Mouse (Mus musculus): ENCODE data around the gene Ppie. TPM values are rescaled to one million over a fixed set of nuclear protein-coding genes. Genes with fewer than 3 reads are reported as not detected.
"Not testable (repeated sequence)": the region's sequence is repeated elsewhere in the genome, so short reads cannot be mapped to it uniquely, and the experiment has no call there.

Ppie gene
- polyA plus RNA-seq, 1 experiment, result 12.9 TPM

- Histone ChIP-seq H3K36me3 (ENCODE audit: control insufficient read depth, insufficient read depth, low read length) (no peaks in the 10 kb centered on the region), H3K27me3 (ENCODE audit: control insufficient read depth, insufficient read depth, low read length) (no peaks in the 10 kb centered on the region), H3K4me3 (ENCODE audit: extremely low read depth, insufficient read depth, insufficient read length) (no peak within 1 kb of the TSS), H3K27ac (ENCODE audit: insufficient read depth, low read length) (no peak within 1 kb of the TSS), H3K4me1 (ENCODE audit: control insufficient read depth, insufficient read depth, insufficient read length) (no peaks in the 10 kb centered on the region)
- no peak for DNase-seq (ENCODE audit: low read depth in 1 of 2, low spot score in 2 of 2)
- 21% methylated on average over 22 of the region's 22 CpGs for WGBS
- TF ChIP-seq POLR2A (IDR thresholded peaks at IDR 0.05; ENCODE audit: low read depth, low read length), result no peak
- no peak for TF ChIP-seq CTCF (IDR thresholded peaks at IDR 0.05; ENCODE audit: extremely low read depth, insufficient read depth, insufficient read length, insufficient replicate concordance)
These were observed 23.7 kb downstream of the Ppie start, which contains the start of gene Oxct2b for GRCm38 (mm10) chr4:123116011-123116410. Gene Oxct2b, plus strand, starts transcription at chr4:123116266.

- H3K27me3 ChIP-seq (ENCODE audit: control insufficient read depth, insufficient read depth, low read length); H3K36me3 ChIP-seq (ENCODE audit: control insufficient read depth, insufficient read depth, low read length); DNase-seq (ENCODE audit: low read depth in 1 of 2, low spot score in 2 of 2); H3K4me1 ChIP-seq (ENCODE audit: control insufficient read depth, insufficient read depth, insufficient read length); H3K4me3 ChIP-seq (ENCODE audit: extremely low read depth, insufficient read depth, insufficient read length); H3K27ac ChIP-seq (ENCODE audit: insufficient read depth, low read length): not testable (repeated sequence)
- WGBS, result 91% methylated on average over 4 of the region's 4 CpGs
These were observed 25.1 kb downstream of the Ppie start for GRCm38 (mm10) chr4:123114651-123115050.

DNA sequence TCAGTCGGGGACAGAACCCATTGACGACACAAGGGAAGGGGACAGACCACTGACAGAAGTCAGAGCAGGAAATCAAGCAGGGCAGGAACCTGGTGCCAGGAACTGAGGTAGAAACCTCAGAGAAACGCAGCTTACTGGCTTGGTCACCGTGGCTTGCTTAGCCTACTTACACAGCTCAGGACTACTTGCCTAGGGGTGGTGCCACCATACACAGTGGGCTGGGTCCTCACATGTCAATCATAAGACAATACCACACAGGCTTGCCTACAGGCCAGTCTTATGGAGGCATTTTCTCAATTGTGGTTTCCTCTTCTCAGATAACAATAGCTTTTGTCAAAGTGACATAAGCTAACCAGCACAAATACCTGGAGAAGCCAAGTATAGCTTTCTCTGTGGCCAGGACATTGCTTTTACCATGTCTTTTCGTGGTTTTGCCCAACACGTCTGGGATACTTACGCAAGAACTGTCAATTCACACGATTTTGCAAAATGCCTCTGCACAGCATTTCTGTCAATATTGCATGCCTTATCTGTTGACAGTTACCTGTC lies 27.5 kb downstream of the Ppie start:
- H3K4me3 ChIP-seq (ENCODE audit: extremely low read depth, insufficient read depth, insufficient read length), result no peak overlapping the region
- H3K4me1 ChIP-seq (ENCODE audit: control insufficient read depth, insufficient read depth, insufficient read length), result no peaks in the 10 kb centered on the region
- no peaks in the 10 kb centered on the region for H3K36me3 ChIP-seq (ENCODE audit: control insufficient read depth, insufficient read depth, low read length)
- no peaks in the 10 kb centered on the region for H3K27me3 ChIP-seq (ENCODE audit: control insufficient read depth, insufficient read depth, low read length)
- no peak overlapping the region for H3K27ac ChIP-seq (ENCODE audit: insufficient read depth, low read length)
- DNase-seq (ENCODE audit: low read depth in 1 of 2, low spot score in 2 of 2), result no peak
- TF ChIP-seq CTCF (IDR thresholded peaks at IDR 0.05; ENCODE audit: extremely low read depth, insufficient read depth, insufficient read length, insufficient replicate concordance) (no peak), POLR2A (IDR thresholded peaks at IDR 0.05; ENCODE audit: low read depth, low read length) (no peak)
- WGBS, result 22% methylated on average over 8 of the region's 8 CpGs

GRCm38 (mm10) chr4:123111275-123111983 lies 28.3 kb downstream of the Ppie start:
- H3K36me3 ChIP-seq (ENCODE audit: control insufficient read depth, insufficient read depth, low read length); H3K4me1 ChIP-seq (ENCODE audit: control insufficient read depth, insufficient read depth, insufficient read length); H3K27ac ChIP-seq (ENCODE audit: insufficient read depth, low read length); H3K4me3 ChIP-seq (ENCODE audit: extremely low read depth, insufficient read depth, insufficient read length); DNase-seq (ENCODE audit: low read depth in 1 of 2, low spot score in 2 of 2); H3K27me3 ChIP-seq (ENCODE audit: control insufficient read depth, insufficient read depth, low read length): not testable (repeated sequence)
- 82% methylated on average over 10 of the region's 10 CpGs for WGBS

DNA sequence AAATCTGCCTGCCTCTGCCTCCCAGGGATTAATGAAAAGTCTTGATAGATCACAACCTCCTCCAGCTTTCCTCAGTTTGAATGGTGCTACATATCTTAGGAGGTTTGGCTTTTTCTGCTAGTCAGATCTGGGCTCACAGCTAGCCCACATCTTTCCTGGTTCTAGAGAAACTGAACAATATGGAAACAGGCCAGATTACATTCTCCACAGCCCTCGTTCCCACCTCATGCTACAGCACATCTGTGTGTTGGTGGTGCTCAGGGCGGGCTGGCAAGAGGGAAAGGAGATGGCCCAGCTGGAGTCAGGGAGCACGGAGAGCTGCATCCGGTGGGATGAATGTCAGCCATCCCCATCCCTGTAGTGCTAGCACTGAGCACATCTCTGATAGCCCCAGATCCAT lies 29.0 kb downstream of the Ppie start:
- H3K36me3 ChIP-seq (ENCODE audit: control insufficient read depth, insufficient read depth, low read length), result no peaks in the 10 kb centered on the region
- no peaks in the 10 kb centered on the region for H3K27me3 ChIP-seq (ENCODE audit: control insufficient read depth, insufficient read depth, low read length)
- no peak overlapping the region for H3K4me3 ChIP-seq (ENCODE audit: extremely low read depth, insufficient read depth, insufficient read length)
- TF ChIP-seq POLR2A (IDR thresholded peaks at IDR 0.05; ENCODE audit: low read depth, low read length) (no peak), CTCF (IDR thresholded peaks at IDR 0.05; ENCODE audit: extremely low read depth, insufficient read depth, insufficient read length, insufficient replicate concordance) (no peak)
- H3K4me1 ChIP-seq (ENCODE audit: control insufficient read depth, insufficient read depth, insufficient read length), result no peaks in the 10 kb centered on the region
- no peak for DNase-seq (ENCODE audit: low read depth in 1 of 2, low spot score in 2 of 2)
- H3K27ac ChIP-seq (ENCODE audit: insufficient read depth, low read length), result no peak overlapping the region
- WGBS, result 92% methylated on average over 4 of the region's 4 CpGs

DNA sequence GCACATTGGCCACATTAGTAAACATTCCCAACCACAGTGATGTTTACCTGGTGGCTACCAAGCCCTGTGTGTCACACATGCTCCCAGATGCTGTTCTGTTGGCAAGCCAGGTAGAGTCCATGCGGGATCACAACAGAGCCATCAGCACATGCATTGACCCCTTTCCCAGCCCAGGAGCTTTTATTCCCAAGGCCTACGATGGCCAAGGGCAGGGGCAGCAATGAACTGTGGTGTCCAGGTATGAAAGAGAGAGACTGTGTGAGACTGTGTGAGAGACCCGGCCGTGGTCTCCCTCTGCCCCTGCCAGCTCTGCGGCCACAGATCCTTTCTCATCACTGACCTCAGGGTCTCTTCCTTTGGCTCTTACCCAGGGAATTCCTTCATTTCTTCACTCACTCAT lies 31.7 kb downstream of the Ppie start:
- Histone ChIP-seq H3K27ac (ENCODE audit: insufficient read depth, low read length) (no peak overlapping the region), H3K27me3 (ENCODE audit: control insufficient read depth, insufficient read depth, low read length) (peaks cover 8% of the 10 kb centered on the region), H3K36me3 (ENCODE audit: control insufficient read depth, insufficient read depth, low read length) (no peaks in the 10 kb centered on the region), H3K4me1 (ENCODE audit: control insufficient read depth, insufficient read depth, insufficient read length) (peaks cover 3% of the 10 kb centered on the region; the same call in 1 of the 2 replicates), H3K4me3 (ENCODE audit: extremely low read depth, insufficient read depth, insufficient read length) (no peak overlapping the region)
- 88% methylated on average over 5 of the region's 5 CpGs for WGBS
- DNase-seq (ENCODE audit: low read depth in 1 of 2, low spot score in 2 of 2), result no peak
- no peak for TF ChIP-seq POLR2A (IDR thresholded peaks at IDR 0.05; ENCODE audit: low read depth, low read length)
- TF ChIP-seq CTCF (IDR thresholded peaks at IDR 0.05; ENCODE audit: extremely low read depth, insufficient read depth, insufficient read length, insufficient replicate concordance), result no peak

- 100% methylated on average over 2 of the region's 2 CpGs for WGBS
- H3K27me3 ChIP-seq (ENCODE audit: control insufficient read depth, insufficient read depth, low read length), result peaks cover 8% of the 10 kb centered on the region
- no peak overlapping the region for H3K4me3 ChIP-seq (ENCODE audit: extremely low read depth, insufficient read depth, insufficient read length)
- no peak for DNase-seq (ENCODE audit: low read depth in 1 of 2, low spot score in 2 of 2)
- no peaks in the 10 kb centered on the region for H3K36me3 ChIP-seq (ENCODE audit: control insufficient read depth, insufficient read depth, low read length)
- H3K27ac ChIP-seq (ENCODE audit: insufficient read depth, low read length), result no peak overlapping the region
- no peak for TF ChIP-seq POLR2A (IDR thresholded peaks at IDR 0.05; ENCODE audit: low read depth, low read length)
- no peak for TF ChIP-seq CTCF (IDR thresholded peaks at IDR 0.05; ENCODE audit: extremely low read depth, insufficient read depth, insufficient read length, insufficient replicate concordance)
- peaks cover 3% of the 10 kb centered on the region; the same call in 1 of the 2 replicates for H3K4me1 ChIP-seq (ENCODE audit: control insufficient read depth, insufficient read depth, insufficient read length)
These were observed 32.9 kb downstream of the Ppie start for GRCm38 (mm10) chr4:123106864-123107263.

- H3K36me3 ChIP-seq (ENCODE audit: control insufficient read depth, insufficient read depth, low read length); H3K27me3 ChIP-seq (ENCODE audit: control insufficient read depth, insufficient read depth, low read length); DNase-seq (ENCODE audit: low read depth in 1 of 2, low spot score in 2 of 2); H3K27ac ChIP-seq (ENCODE audit: insufficient read depth, low read length); H3K4me1 ChIP-seq (ENCODE audit: control insufficient read depth, insufficient read depth, insufficient read length); H3K4me3 ChIP-seq (ENCODE audit: extremely low read depth, insufficient read depth, insufficient read length): not testable (repeated sequence)
- WGBS, result 87% methylated on average over 7 of the region's 7 CpGs
These were observed 33.8 kb downstream of the Ppie start for GRCm38 (mm10) chr4:123105929-123106328.

All from spleen, adult 2 months (tissue).